Mouse (Mus musculus): ENCODE data around the gene Flt3. TPM values are rescaled to one million over a fixed set of nuclear protein-coding genes. Genes with fewer than 3 reads are reported as not detected.
A peak's percentile ranks its signal among the peaks of the same experiment; 100 is the strongest.

Gene Flt3
- polyA plus RNA-seq, 1 experiment: 3.8 TPM

GRCm38 (mm10) chr5:147401024-147401423, 735 bp upstream of the Flt3 start:
- WGBS: 24% methylated on average over 11 of the region's 11 CpGs
- H3K27ac ChIP-seq (ENCODE audit: control insufficient read depth, insufficient read depth, low read depth, low read length, poor library complexity): no peak overlapping the region
- no peaks in the 10 kb centered on the region for H3K4me1 ChIP-seq (ENCODE audit: control insufficient read depth, insufficient read depth, low read length)
- H3K4me3 ChIP-seq (replicated peaks; ENCODE audit: control insufficient read depth, low read depth, low read length): no peak overlapping the region
- TF ChIP-seq POLR2A (IDR thresholded peaks at IDR 0.05; ENCODE audit: borderline replicate concordance, control insufficient read depth, low read depth, low read length): no peak
- TF ChIP-seq CTCF (IDR thresholded peaks at IDR 0.05; ENCODE audit: control insufficient read depth, insufficient read depth, low read length): no peak

DNA sequence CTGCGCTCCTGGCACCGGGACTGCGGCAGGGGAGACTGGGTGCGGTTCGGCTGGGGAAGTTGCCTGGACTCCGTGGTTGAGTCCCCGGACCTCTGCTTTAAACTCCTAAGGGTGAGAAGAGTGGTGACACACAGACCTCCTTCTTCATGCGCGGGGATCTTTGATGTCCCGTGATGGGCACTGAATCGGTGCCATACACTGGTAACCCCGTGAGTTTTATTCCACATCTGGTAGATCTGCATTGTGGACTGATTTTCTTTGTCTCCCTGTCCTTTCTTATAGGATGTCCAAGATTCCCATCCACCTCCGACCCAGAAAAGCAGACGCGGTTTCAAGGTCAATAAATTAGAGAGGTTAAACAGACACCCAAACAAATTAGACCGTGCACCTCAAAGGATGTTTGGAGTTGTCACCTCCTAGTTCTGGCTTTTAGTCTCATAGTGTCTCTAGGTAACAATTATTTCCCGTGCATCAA, 253 bp upstream of the Flt3 start:
- H3K27ac ChIP-seq (ENCODE audit: control insufficient read depth, insufficient read depth, low read depth, low read length, poor library complexity): no peak overlapping the region
- peak overlapping the region; percentile 24 for H3K4me3 ChIP-seq (replicated peaks; ENCODE audit: control insufficient read depth, low read depth, low read length)
- H3K4me1 ChIP-seq (ENCODE audit: control insufficient read depth, insufficient read depth, low read length): no peaks in the 10 kb centered on the region
- under 1% methylated on average over 17 of the region's 17 CpGs for WGBS
- TF ChIP-seq CTCF (IDR thresholded peaks at IDR 0.05; ENCODE audit: control insufficient read depth, insufficient read depth, low read length) (no peak), POLR2A (IDR thresholded peaks at IDR 0.05; ENCODE audit: borderline replicate concordance, control insufficient read depth, low read depth, low read length) (no peak)

- Histone ChIP-seq H3K27ac (ENCODE audit: control insufficient read depth, insufficient read depth, low read depth, low read length, poor library complexity) (no peak overlapping the region), H3K4me3 (replicated peaks; ENCODE audit: control insufficient read depth, low read depth, low read length) (no peak overlapping the region), H3K4me1 (ENCODE audit: control insufficient read depth, insufficient read depth, low read length) (peaks cover 4% of the 10 kb centered on the region)
- WGBS: 74% methylated on average over 1 of the region's 1 CpGs
- TF ChIP-seq CTCF (IDR thresholded peaks at IDR 0.05; ENCODE audit: control insufficient read depth, insufficient read depth, low read length) (peak; percentile 26; the same call in 1 of the 2 replicates), POLR2A (IDR thresholded peaks at IDR 0.05; ENCODE audit: borderline replicate concordance, control insufficient read depth, low read depth, low read length) (no peak)
Measured at GRCm38 (mm10) chr5:147395050-147395449, 5.2 kb downstream of the Flt3 start.

GRCm38 (mm10) chr5:147392667-147393213, 7.5 kb downstream of the Flt3 start:
- WGBS: 5% methylated on average over 12 of the region's 12 CpGs
- H3K4me3 ChIP-seq (replicated peaks; ENCODE audit: control insufficient read depth, low read depth, low read length): peak overlapping the region; percentile 50
- peaks cover 4% of the 10 kb centered on the region for H3K4me1 ChIP-seq (ENCODE audit: control insufficient read depth, insufficient read depth, low read length)
- peak overlapping the region; percentile 85; the same call in 1 of the 2 replicates for H3K27ac ChIP-seq (ENCODE audit: control insufficient read depth, insufficient read depth, low read depth, low read length, poor library complexity)
- TF ChIP-seq POLR2A (IDR thresholded peaks at IDR 0.05; ENCODE audit: borderline replicate concordance, control insufficient read depth, low read depth, low read length): no peak
- no peak for TF ChIP-seq CTCF (IDR thresholded peaks at IDR 0.05; ENCODE audit: control insufficient read depth, insufficient read depth, low read length)

DNA sequence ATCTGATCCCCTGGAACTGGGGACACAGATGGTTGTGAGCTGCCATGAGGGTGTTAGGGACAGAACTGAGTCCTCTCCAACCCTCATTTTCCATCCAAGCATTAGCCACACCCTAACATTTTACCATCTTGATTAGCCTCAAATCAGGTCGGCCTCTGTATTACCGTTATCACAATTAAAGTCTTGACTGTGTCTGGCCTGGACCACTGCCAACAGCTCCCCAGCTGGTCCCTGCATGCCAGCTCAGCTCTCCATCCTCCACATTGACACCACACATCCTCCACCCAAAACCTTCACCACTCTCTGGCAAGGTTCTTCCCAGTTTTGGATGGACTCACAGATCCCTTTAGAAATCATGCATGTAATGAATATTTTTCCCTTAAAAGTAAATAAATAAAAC, 9.5 kb downstream of the Flt3 start:
- no peak overlapping the region for H3K27ac ChIP-seq (ENCODE audit: control insufficient read depth, insufficient read depth, low read depth, low read length, poor library complexity)
- H3K4me1 ChIP-seq (ENCODE audit: control insufficient read depth, insufficient read depth, low read length): peaks cover 4% of the 10 kb centered on the region
- H3K4me3 ChIP-seq (replicated peaks; ENCODE audit: control insufficient read depth, low read depth, low read length): no peak overlapping the region
- no peak for TF ChIP-seq CTCF (IDR thresholded peaks at IDR 0.05; ENCODE audit: control insufficient read depth, insufficient read depth, low read length)
- no peak for TF ChIP-seq POLR2A (IDR thresholded peaks at IDR 0.05; ENCODE audit: borderline replicate concordance, control insufficient read depth, low read depth, low read length)
- WGBS: 10% methylated on average over 2 of the region's 2 CpGs

DNA sequence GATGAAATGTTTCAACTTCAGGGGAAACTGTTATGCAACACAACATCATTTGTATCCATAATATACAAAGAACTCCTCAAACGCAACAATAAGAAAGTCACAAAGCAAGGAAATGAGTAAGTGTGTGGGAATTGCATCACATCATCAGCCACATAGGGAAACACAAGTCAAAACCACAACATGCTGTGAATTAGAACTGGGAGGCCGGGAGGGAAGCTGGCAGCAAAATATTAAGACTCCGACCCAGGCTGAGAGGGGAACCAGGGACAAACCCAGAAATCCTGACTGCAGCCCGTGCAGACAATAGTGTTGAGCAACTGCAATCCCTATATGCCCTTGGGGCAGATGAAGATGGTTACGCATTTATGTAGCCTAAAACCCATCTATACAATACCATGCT, 11.2 kb downstream of the Flt3 start:
- 18% methylated on average over 5 of the region's 5 CpGs for WGBS
- Histone ChIP-seq H3K27ac (ENCODE audit: control insufficient read depth, insufficient read depth, low read depth, low read length, poor library complexity) (no peak overlapping the region), H3K4me3 (replicated peaks; ENCODE audit: control insufficient read depth, low read depth, low read length) (no peak overlapping the region), H3K4me1 (ENCODE audit: control insufficient read depth, insufficient read depth, low read length) (peaks cover 4% of the 10 kb centered on the region)
- no peak for TF ChIP-seq CTCF (IDR thresholded peaks at IDR 0.05; ENCODE audit: control insufficient read depth, insufficient read depth, low read length)
- TF ChIP-seq POLR2A (IDR thresholded peaks at IDR 0.05; ENCODE audit: borderline replicate concordance, control insufficient read depth, low read depth, low read length): no peak

DNA sequence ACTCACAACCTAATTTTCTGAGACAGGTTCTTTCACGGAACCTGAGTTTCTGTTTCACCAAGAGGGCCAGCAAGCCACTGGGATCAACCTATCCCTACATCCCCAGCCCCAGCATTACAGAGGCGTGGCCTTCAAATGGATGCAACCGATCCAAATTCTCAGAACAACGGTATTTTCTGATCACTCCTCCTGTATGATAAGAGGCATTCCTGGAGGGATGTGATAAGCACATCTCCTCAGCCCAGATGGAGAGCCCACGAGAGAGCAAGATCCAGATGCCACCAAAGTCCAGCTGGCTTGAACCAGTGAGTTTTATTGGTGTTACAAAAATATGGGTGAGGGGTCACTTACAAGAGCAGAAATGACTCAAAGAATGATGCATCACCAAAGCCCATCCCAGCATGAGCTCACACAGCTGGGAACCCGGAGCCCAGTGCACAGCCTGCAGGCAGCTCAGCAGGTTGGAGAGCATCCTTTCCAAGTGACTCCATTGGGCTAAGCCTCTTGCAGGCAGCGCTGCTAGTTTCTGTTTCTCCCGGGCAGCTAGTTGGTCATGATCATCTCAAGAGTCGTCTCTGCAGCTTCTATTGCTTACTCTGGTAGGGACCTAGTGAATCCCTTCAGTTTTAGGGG, 11.8 kb downstream of the Flt3 start:
- TF ChIP-seq POLR2A (IDR thresholded peaks at IDR 0.05; ENCODE audit: borderline replicate concordance, control insufficient read depth, low read depth, low read length): no peak
- no peak for TF ChIP-seq CTCF (IDR thresholded peaks at IDR 0.05; ENCODE audit: control insufficient read depth, insufficient read depth, low read length)
- WGBS: 44% methylated on average over 9 of the region's 9 CpGs
- H3K4me3 ChIP-seq (replicated peaks; ENCODE audit: control insufficient read depth, low read depth, low read length): no peak overlapping the region
- H3K4me1 ChIP-seq (ENCODE audit: control insufficient read depth, insufficient read depth, low read length): peaks cover 4% of the 10 kb centered on the region
- H3K27ac ChIP-seq (ENCODE audit: control insufficient read depth, insufficient read depth, low read depth, low read length, poor library complexity): peak overlapping the region; percentile 16; the same call in 1 of the 2 replicates

DNA sequence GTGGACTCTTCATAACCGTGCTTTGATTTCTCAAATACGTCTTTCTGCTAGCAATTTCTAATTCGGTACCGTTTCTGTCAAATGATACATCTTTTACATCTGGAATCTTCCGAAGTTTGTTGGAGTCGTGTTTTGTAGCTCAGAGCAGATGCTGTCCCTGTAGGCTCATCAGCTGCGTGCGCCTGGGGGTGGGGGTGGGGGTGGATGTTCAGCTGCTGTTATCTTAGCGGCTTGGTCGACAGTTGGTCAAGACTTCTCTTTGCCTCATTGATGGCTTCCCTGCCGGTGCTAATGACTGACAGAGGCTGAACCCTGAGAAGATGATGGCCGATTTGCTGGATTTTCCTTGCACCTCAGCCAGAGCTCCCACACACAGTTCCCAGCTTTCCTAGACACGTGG, 13.4 kb downstream of the Flt3 start:
- H3K4me1 ChIP-seq (ENCODE audit: control insufficient read depth, insufficient read depth, low read length): peaks cover 2% of the 10 kb centered on the region; the same call in 1 of the 2 replicates
- H3K27ac ChIP-seq (ENCODE audit: control insufficient read depth, insufficient read depth, low read depth, low read length, poor library complexity): no peak overlapping the region
- TF ChIP-seq CTCF (IDR thresholded peaks at IDR 0.05; ENCODE audit: control insufficient read depth, insufficient read depth, low read length): no peak
- TF ChIP-seq POLR2A (IDR thresholded peaks at IDR 0.05; ENCODE audit: borderline replicate concordance, control insufficient read depth, low read depth, low read length): no peak
- 83% methylated on average over 13 of the region's 13 CpGs for WGBS
- no peak overlapping the region for H3K4me3 ChIP-seq (replicated peaks; ENCODE audit: control insufficient read depth, low read depth, low read length)

All from bone marrow, adult 2 months (tissue).